Mouse (Mus musculus) layer of hippocampus, adult 9-10 months (tissue): Measurements from ENCODE around the gene Ebf3.

ENCODE experiments used
- DNase-seq: peaks from one replicate; pipeline ENCODE4 v3.0.0; 2022; ENCODE audit warnings: low spot score

Gene Ebf3

GRCm38 (mm10) chr7:137289290-137289957 lies 24.8 kb downstream of the Ebf3 start:
- DNase-seq = no peak

DNA sequence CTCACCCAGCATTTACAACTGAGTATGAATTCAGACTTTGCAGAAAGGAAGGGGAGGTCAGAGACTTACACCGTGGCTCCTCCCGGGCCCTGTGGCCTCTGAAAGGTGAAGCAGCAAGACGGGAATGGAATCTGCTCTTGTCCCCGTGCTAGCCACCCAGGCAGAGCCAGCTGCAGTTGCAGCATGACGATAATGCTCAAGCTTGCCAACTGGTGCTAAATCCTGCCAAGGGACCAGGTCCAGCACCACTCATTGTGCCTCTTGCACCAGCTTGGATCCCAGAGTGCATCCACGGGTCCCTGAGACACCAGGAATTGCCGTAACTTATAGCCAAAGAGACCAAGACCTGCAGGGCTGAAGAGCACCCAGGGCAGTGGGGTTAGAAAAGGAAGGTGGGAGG lies 36.1 kb downstream of the Ebf3 start:
- DNase-seq = no peak

GRCm38 (mm10) chr7:137277713-137278112 lies 36.5 kb downstream of the Ebf3 start:
- no peak for DNase-seq

- DNase-seq = peak; percentile 15
Measured at GRCm38 (mm10) chr7:137272252-137272651, 42.0 kb downstream of the Ebf3 start.

- DNase-seq = no peak
Measured at GRCm38 (mm10) chr7:137268452-137269155, 45.6 kb downstream of the Ebf3 start.

- DNase-seq = no peak
Measured at GRCm38 (mm10) chr7:137267441-137267840, 46.8 kb downstream of the Ebf3 start.

GRCm38 (mm10) chr7:137266575-137266974 lies 47.7 kb downstream of the Ebf3 start:
- no peak for DNase-seq

DNA sequence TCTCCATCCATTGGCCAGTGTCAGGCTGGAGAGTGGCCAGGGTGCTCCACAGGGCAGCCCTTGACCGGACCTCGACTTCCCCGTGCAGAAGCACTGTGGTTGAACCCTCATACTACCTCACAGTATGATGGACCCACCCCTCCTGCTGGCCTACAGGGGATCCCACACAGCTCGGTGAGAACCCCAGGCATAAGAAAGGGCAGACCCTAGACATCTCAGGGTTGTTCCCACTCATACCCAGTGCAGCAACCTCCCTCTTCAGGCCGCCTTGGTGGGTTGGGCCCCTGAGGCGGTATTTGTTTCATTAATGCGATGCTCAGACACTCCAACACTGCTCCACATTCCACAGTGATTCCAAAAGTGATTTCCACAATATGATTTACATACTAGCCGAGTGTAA lies 51.9 kb downstream of the Ebf3 start:
- no peak for DNase-seq

GRCm38 (mm10) chr7:137246213-137246872 lies 67.9 kb downstream of the Ebf3 start:
- DNase-seq = peak; percentile 25

DNA sequence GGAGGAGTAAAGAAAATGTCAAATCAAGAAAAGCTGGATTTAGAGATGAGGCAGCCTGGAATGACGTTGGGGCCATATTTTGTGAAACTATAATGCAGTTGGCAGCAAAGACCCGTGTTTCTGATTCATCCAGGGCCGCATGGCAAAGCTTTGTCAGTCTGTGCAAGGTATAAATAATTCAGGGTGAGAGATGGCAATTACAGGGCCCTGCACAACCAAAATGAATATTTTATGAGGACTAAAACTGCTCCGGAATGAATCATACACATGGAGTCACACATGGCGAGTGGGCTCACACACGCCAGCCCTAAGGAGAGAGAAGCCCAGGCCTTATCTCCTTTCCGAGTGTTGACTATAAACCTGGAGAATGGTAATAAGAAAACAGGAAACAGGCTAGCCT lies 69.4 kb downstream of the Ebf3 start:
- no peak for DNase-seq

- DNase-seq = no peak
Measured at GRCm38 (mm10) chr7:137240481-137240880, 73.8 kb downstream of the Ebf3 start.

DNA sequence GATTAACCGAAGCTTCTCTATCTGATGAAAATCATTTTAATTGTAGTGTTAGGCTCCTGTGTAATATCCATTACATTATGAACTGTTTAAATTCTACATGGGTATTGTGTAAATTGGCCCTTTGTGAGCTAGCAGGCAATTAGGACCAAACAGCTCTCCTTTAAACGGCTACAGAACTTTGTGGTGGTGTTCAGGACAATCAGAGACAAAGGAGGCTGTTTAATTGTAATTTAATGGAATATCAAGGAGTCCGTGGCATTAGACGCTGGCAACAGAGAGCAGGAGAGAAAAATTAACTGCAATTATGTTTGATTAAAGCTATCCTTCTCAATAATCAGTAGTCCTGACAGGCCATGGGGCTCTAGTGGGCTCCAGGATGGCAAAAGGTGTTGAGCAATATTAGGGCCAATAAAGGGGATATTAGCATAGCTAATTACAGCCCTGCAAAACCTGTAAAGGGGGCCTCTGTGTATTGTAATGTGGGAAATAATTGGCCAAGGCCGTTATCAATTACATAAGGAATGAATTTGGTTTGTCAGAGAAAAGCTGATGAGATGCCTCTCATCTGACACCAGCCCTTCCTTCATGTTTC lies 74.6 kb downstream of the Ebf3 start:
- DNase-seq = no peak

- DNase-seq = no peak
Measured at GRCm38 (mm10) chr7:137237419-137237818, 76.8 kb downstream of the Ebf3 start.

DNA sequence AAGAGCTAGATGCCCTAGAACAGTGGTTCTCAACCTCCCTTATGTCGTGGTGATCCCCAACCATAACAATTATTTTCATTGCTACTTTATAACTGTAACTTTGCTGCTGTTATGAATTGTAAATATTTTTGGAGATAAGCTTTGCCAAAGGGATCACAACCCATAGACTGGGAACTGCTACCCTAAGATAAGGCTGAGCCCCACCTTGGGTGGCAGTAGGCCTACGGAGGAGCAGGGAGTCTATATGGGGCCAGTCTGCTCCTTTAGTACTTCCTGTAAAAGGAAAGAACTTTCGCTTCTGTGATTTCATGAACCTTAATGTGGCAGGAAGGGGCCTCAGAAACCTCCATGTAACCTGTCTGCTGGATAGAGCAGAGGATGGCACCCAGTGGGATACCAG lies 90.4 kb downstream of the Ebf3 start:
- no peak for DNase-seq

DNA sequence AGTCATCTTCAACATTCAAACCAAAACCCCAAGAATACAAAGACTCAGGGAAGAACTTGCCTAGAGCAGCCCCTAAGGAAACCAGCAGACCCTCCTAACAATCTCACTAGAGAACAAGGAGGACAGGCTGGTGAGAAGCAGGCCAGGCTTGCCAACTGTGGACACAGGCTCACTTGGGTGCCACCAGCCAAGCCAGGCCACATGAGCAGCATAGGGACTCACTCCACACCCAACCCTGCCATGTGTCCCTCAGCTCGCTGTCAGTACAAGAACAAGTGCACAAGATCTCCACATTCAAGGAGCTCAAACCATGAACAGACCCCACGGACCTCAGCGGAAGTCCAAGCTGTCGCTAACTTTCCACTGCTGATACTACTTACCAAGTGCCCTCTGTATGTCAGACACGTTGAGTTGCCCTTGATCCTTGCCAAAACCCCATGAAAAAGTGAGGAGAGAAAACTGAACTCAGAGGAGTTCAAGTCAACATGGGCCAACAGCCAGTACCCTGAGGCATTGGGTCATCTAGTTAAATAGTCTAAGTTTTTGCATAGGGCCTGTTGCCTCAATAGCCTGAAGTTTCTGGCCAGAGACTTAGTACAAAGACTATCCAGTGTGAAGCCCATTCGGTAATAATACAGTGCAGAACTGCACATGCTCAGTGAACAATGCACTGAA lies 91.3 kb downstream of the Ebf3 start:
- no peak for DNase-seq

DNA sequence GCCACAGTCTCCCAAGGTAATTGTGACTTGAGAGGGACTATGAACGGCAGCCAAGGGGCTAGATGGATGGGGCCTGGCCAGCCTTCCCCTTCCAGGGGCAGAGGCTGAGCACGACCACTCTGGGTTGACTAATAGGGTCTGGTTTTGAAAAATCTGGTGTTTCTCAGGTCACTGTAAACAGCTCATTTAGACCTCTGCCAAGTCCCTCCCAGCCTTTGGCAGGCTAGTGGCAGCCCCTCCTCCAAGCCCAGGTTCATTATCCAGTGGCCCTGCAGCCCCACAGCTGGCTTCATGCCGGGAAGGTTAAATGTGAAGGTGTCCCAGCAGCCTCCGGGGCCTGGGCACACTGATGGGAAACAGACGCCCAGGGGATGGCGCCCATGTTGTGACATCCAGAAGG lies 92.6 kb downstream of the Ebf3 start:
- no peak for DNase-seq

- DNase-seq = no peak
Measured at GRCm38 (mm10) chr7:137220436-137220835, 93.8 kb downstream of the Ebf3 start.

DNA sequence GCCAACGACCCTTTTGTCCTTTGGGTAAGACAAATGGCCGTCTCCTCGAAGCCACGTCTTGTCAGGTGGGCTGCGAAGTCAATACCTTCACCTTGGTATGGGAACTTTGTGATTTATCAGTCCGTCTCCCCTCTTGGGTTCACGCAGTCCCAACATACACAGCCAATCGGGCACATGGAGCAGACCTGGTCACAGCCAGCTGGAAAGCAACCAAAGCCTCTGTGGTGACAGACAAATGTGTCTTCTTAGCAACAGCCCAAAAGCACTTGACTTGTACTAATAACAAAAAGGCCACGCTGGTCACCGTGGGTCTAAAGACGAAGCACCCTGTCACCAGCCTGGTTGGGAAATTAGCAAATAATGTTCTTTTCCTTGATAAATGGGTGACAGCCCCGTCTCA lies 95.5 kb downstream of the Ebf3 start:
- DNase-seq = no peak

GRCm38 (mm10) chr7:137213444-137213843 lies 100.8 kb downstream of the Ebf3 start:
- no peak for DNase-seq

DNA sequence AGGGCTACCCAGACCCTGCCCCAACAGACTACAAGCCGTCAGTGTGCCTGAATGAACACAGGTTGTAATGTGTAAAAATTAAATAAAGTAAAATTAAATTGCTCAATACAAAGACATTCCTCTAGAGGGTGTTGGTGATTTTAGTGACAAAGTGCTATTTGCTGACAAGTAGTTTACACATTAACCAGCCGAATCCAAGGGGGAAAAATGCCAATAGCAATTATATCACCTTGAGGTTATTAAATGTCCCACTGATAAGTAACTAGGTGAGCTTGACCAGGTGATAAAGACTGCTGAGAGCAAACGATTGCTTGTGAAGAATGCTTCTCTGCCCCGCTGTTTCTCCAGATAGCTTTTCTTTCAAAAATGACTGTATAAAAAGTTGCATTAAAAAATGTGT lies 102.9 kb downstream of the Ebf3 start:
- no peak for DNase-seq

GRCm38 (mm10) chr7:137209688-137210345 lies 104.4 kb downstream of the Ebf3 start:
- DNase-seq = no peak

GRCm38 (mm10) chr7:137208556-137208955 lies 105.7 kb downstream of the Ebf3 start:
- DNase-seq = no peak
